Comparison of ENCODE assay signal across 15 mouse cellular contexts in genomic region chr1:78688149-78688548, GRCm38 (mm10). TPM values are rescaled to one million over a fixed set of nuclear protein-coding genes. Genes with fewer than 3 reads are reported as not detected.
A peak's percentile ranks its signal among the peaks of the same experiment; 100 is the strongest.
DNase-seq lines count a peak whose midpoint lies in the region; ATAC-seq and TF ChIP-seq lines count a peak whose summit lies in the region.
"Had no signal": no experiment of that assay in that cellular context is flagged by ENCODE, and none has a peak within 500 bp of the region (broad histone marks: within the 10 kb centered on the region; RNA-seq: fewer than 3 reads in every experiment).

No protein-coding gene starts in this region.

- no peak for TF ChIP-seq POLR2A in heart, adult 2 months (IDR thresholded peaks at IDR 0.05; ENCODE audit: insufficient read depth, low read depth, low read length)
- TF ChIP-seq POLR2A in lung, adult 2 months (IDR thresholded peaks at IDR 0.05; ENCODE audit: borderline replicate concordance, extremely low read depth, low read depth, low read length): no peak
- TF ChIP-seq POLR2A in cortical plate, adult 2 months (IDR thresholded peaks at IDR 0.05; ENCODE audit: extremely low read depth, insufficient read depth, low read length): no peak

- no peak for ATAC-seq in Patski
- ATAC-seq: CD4-positive, CD25-positive, alpha-beta regulatory T cell, adult 4 months had no signal

- H3K9ac ChIP-seq in heart, adult 2 months (ENCODE audit: low read depth, low read length): no peak overlapping the region
- H3K9ac ChIP-seq: embryonic facial prominence, embryonic 12.5 days; heart, embryonic 13.5 days; neural tube, embryonic 12.5 days had no signal

- H3K4me3 ChIP-seq in heart, adult 2 months: no peak overlapping the region
- H3K4me3 ChIP-seq in lung, adult 2 months (replicated peaks; ENCODE audit: extremely low read depth, low read depth, low read length): no peak overlapping the region
- H3K4me3 ChIP-seq in cortical plate, adult 2 months (ENCODE audit: insufficient read depth, low read length): no peak overlapping the region
- H3K4me3 ChIP-seq: embryonic facial prominence, embryonic 12.5 days; heart, embryonic 13.5 days; hindbrain, embryonic 10.5 days; neural tube, embryonic 12.5 days had no signal

- no peak overlapping the region for H3K27ac ChIP-seq in heart, adult 2 months
- H3K27ac ChIP-seq in cortical plate, adult 2 months (ENCODE audit: insufficient read depth, low read length): no peak overlapping the region
- H3K27ac ChIP-seq: embryonic facial prominence, embryonic 12.5 days; heart, embryonic 13.5 days; hindbrain, embryonic 10.5 days; neural tube, embryonic 12.5 days had no signal

- no peaks in the 10 kb centered on the region for H3K4me1 ChIP-seq in heart, adult 2 months (ENCODE audit: control insufficient read depth, insufficient read depth, low read length)
- no peaks in the 10 kb centered on the region for H3K4me1 ChIP-seq in lung, adult 2 months (ENCODE audit: control insufficient read depth, insufficient read depth, low read length)
- H3K4me1 ChIP-seq in cortical plate, adult 2 months (ENCODE audit: control insufficient read depth, insufficient read depth, low read length): no peaks in the 10 kb centered on the region
- H3K4me1 ChIP-seq: embryonic facial prominence, embryonic 12.5 days; hindbrain, embryonic 10.5 days; neural tube, embryonic 12.5 days had no signal

- POLR2A ChIA-PET in Patski (lab: Charles Lee): no interaction called here

- intact Hi-C loops in heart, adult 2 months (cut with DNase I): no loop called here

- no peak for TF ChIP-seq EP300 in heart, adult 2 months (IDR thresholded peaks at IDR 0.05; ENCODE audit: insufficient read depth, low read depth, low read length)

- 88% methylated on average over 7 of the region's 7 CpGs for WGBS in heart, adult 2 months
- WGBS in lung, adult 2 months: 90% methylated on average over 7 of the region's 7 CpGs

- no peaks in the 10 kb centered on the region for H3K79me2 ChIP-seq in heart, adult 2 months (replicated peaks; ENCODE audit: control insufficient read depth, insufficient read depth, low read length)

- CTCF ChIA-PET in Patski (lab: Charles Lee): interaction anchor here (1.0 to 3.0 kb wide), 4 partner anchors 10 to 20 kb away, joined by 3 to 14 read pairs (median 4); no protein-coding TSS in a partner anchor

- no peaks in the 10 kb centered on the region for H3K36me3 ChIP-seq in heart, adult 2 months (ENCODE audit: control insufficient read depth, insufficient read depth, low read length)

- no peak for DNase-seq in heart, adult 2 months
- DNase-seq in heart, adult 8-10 months (ENCODE audit: low spot score): no peak
- DNase-seq in lung, adult 2 months: no peak
- DNase-seq in lung, postnatal 4 days: no peak
- no peak for DNase-seq in Patski (ENCODE audit: low read depth, low spot score)
- no peak for DNase-seq in Muller cell, postnatal 12 days (ENCODE audit: inconsistent ontology term)
- DNase-seq: kidney, postnatal 14 days; left cerebral cortex, postnatal 4 days; right cerebral cortex, postnatal 14 days had no signal

- H3K27me3 ChIP-seq in heart, adult 2 months (ENCODE audit: control insufficient read depth, insufficient read depth, low read length): no peaks in the 10 kb centered on the region
- H3K27me3 ChIP-seq in Patski: no peaks in the 10 kb centered on the region
- H3K27me3 ChIP-seq: embryonic facial prominence, embryonic 12.5 days; heart, embryonic 13.5 days; neural tube, embryonic 12.5 days had no signal

- in situ Hi-C loops in Patski (cut with MboI; ENCODE audit: low pct_unique_long_range_greater_than_20kb): loop anchor here (10.0 kb wide), 1 partner anchor 153 kb away; no protein-coding TSS in a partner anchor

- peak; percentile 47 for TF ChIP-seq CTCF in heart, adult 2 months (IDR thresholded peaks at IDR 0.05)
- TF ChIP-seq CTCF in lung, adult 2 months (IDR thresholded peaks at IDR 0.05; ENCODE audit: insufficient read depth, low read length): peak; percentile 37; the same call in 1 of the 2 replicates
- TF ChIP-seq CTCF in Patski (IDR thresholded peaks at IDR 0.05): peak; percentile 33
- TF ChIP-seq CTCF in cortical plate, adult 2 months (IDR thresholded peaks at IDR 0.05; ENCODE audit: extremely low read depth, insufficient read depth, low read length): 0 out of 2 replicates have a peak, but pooled peaks have one; percentile 3

RNA-seq across cellular contexts. Expression of gene Utp14b, which starts 30.3 kb away (rescaled TPM):
- 1 to 10 TPM in 1 of 2 experiments, under 1 TPM in 1; 0.97 to 1.1 TPM for total RNA-seq in heart, adult 2 months (2021)
- 0.23 TPM in 2 replicates for polyA plus RNA-seq in heart, adult 2 months (2012; rRNA removed)
- 1 to 10 TPM; 1.0 to 1.2 (median 1.1) TPM for total RNA-seq in heart, adult 8-10 months (2022)
- 0.51 and 0.83 TPM in 2 replicates for polyA plus RNA-seq in lung, adult 2 months (2012; rRNA removed)
- polyA plus RNA-seq in Patski (2021): 1.5 TPM
- 7.7 and 8.2 TPM in 2 replicates for polyA plus RNA-seq in cortical plate, adult 2 months (2012; rRNA removed)

RNA-seq across cellular contexts. Expression of gene Acsl3, which starts 30.5 kb away (rescaled TPM):
- 1 to 10 TPM; 4.4 to 6.6 TPM for total RNA-seq in heart, adult 2 months (2021)
- polyA plus RNA-seq in heart, adult 2 months (2012; rRNA removed): 2.6 and 4.5 TPM in 2 replicates
- 1 to 10 TPM; 3.1 to 5.5 (median 3.8) TPM for total RNA-seq in heart, adult 8-10 months (2022)
- 4.1 and 6.6 TPM in 2 replicates for polyA plus RNA-seq in lung, adult 2 months (2012; rRNA removed)
- polyA plus RNA-seq in Patski (2021): 39.9 TPM
- 117 TPM in 2 replicates for polyA plus RNA-seq in cortical plate, adult 2 months (2012; rRNA removed)
